Mouse (Mus musculus) right cerebral cortex, postnatal 10 days (tissue): ENCODE results near the gene Zfp800.

Source experiments
- DNase-seq, 2 experiments: peaks; one replicate each; pipeline ENCODE4 v3.0.0; 2021; ENCODE audit warnings: low spot score in 2 of 2

Zfp800 gene

DNA sequence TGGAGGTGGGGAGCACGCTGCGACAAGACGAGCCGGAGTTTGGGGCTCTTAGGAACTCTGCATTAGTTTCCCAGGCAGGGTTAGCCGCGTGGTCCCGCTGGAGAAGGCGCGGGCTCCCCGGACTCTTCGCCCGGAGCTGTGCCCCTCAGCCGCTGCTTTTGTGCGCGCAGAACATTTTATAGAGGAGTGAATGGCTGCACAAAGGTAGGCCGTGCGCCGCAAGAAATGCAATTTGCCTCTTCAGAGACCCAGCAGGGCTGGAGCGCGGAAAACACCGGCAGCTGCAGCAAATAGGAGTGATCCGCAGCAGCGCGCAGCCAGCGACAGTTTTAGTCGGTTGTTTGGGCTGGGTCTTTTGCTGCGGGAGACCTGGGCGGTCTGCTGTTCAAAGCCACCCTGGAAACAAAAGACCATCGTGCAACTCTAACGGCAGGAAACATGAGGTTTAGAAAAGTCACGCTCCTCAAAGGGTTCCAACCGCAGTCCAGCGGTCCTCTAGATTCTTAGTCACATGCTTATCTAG lies at the start of gene Zfp800:
Gene Zfp800 (minus strand): TSS at position 325 of the 523 bp plus-strand sequence.
- peak; percentile 30 to 47 for DNase-seq

DNA sequence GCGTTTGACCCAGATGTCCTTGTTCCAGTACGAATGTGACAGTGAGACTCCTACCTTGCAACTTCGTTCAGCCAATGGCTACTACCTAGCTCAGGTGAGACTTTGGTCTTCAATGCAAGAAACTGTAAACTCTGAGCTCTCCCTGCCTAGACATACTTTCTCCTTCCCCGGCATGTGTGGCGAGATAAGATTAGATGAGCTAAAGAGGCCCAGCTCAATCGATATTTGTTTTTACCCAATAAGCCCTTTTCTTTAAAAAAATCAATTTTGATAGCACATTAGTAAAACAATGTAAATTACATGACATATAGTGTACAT lies 33.7 kb upstream of the Zfp800 start:
- DNase-seq: no peak

DNA sequence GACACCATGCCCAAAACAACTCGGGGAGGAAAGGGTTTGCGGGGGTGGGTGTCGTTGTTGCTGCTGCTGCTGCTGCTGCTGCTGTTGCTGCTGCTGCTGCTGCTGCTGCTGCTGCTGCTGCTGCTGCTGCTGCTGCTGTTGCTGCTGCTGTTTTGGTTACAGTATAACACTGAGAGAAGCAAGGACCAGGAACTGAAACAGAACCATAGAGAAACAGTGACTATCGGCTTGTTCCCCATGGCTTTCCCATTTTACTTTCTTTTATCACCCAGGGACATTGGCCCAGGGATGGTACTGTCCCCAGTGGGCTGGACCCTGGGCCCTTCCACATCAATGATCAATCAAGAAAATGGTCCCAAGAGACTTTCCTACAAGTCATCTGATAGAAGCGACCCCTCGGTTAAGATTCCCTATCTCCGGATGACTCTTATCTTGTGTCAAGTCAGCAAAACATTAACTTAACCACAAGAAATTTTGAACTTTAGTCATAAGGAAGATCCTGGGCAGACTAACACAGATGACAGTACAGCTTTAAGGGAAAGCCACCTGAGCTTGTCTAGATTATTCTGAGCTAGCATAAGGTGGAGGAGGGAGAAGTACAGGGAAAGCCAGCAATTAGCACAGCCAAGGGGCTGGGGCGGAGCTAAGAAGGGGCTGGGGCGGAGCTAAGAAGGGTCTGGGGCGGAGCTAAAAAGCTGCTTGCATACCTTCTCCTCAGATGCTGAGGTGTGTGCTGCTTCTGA lies 33.2 kb upstream of the Zfp800 start:
- no peak for DNase-seq

DNA sequence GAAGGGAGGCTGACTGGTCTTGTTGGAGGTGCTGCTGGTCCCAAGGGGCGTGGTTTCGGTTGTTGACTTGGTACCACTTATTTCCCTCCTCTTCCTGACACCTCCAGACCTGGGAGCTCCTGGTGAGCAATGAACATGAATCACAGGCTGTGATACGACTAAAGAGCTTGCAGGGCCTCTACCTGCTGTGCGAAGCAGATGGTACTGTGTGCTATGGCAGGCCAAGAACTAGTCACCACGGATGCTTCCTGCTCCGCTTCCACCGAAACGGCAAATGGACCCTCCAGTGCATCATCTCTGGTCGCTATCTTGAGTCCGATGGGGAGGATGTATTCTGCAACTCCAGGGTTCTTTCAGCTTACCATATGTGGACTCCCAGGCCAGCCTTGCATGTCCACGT lies 32.1 kb upstream of the Zfp800 start:
- DNase-seq: no peak

DNA sequence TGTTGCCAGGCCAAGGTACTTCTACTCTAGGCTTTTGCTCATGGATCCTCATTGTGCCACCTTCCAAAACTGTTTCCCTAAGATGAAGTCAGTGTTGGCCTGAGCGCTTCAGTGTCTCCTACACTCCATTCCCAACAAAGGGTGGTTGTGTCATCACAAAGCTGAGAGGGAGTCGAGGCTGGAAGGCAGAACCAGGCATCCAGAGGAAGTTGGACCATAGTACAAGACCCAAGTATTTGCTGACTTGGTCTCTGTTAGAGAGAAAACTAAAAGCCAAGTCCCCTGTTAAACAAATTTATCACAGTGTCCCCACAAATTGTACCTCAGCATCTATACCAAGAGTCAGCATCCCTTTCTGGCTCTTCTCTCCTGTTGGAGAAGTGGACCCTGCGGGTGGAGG lies 30.5 kb upstream of the Zfp800 start, which contains the start of gene Gcc1:
Gene Gcc1 (minus strand): TSS at position 101 of the 400 bp plus-strand sequence.
- no peak for DNase-seq

DNA sequence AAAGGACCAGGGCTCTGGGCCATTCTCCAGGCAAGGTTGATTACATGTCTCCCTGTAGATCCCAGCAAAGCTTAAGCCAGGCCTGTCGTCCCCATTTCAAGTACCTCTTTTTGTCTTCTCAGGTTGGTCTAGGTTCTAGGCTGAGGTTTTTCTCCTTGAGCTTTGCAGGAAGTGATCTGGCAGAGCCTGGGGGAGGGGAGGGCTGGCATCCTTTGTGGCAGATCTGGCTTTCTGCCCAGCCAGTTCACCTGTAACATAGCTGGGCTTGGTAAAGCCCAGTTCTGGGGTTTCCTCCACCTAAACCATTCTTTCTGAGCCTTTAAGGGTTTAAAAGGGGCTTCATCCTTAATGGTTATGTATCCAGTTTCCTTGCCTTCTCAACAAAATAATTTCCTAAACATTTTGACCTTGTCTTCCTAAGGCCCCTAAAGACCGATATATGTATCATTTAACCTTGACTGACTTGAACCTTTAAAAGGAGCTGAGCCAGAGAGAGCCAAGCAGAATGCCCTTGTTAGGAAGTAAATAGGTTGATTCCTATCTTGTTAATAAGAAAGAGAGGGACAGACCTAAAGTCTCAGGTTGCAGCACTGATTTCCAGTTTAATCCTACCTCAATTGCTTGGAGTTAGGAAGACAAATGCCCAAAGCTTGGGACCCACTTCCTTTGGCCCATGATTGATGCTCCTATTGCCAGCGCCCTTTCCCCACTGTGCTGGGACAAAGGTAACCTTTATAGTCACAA lies 29.5 kb upstream of the Zfp800 start, which contains the start of gene Fscn3:
Gene Fscn3 (plus strand): TSS at position 694 of the 744 bp plus-strand sequence.
- DNase-seq: no peak

DNA sequence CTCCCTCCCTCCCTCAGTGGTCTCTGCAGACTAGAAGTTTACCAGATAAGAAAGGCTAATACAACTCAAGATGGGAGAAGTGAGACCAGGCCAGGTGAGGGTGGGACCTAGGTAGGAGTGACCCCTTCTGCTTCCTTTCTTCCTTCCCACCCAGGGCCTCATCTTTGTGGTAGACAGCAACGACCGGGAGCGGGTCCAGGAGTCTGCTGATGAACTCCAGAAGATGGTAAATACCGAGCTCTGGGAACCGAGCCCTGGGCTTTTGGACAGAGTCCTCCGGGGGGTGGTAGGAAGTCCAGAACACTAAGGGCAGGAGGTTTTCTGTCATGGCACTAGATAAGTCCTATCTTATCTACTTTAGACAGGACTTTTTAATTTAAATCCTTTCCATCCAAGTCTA lies 27.2 kb upstream of the Zfp800 start:
- DNase-seq: no peak

DNA sequence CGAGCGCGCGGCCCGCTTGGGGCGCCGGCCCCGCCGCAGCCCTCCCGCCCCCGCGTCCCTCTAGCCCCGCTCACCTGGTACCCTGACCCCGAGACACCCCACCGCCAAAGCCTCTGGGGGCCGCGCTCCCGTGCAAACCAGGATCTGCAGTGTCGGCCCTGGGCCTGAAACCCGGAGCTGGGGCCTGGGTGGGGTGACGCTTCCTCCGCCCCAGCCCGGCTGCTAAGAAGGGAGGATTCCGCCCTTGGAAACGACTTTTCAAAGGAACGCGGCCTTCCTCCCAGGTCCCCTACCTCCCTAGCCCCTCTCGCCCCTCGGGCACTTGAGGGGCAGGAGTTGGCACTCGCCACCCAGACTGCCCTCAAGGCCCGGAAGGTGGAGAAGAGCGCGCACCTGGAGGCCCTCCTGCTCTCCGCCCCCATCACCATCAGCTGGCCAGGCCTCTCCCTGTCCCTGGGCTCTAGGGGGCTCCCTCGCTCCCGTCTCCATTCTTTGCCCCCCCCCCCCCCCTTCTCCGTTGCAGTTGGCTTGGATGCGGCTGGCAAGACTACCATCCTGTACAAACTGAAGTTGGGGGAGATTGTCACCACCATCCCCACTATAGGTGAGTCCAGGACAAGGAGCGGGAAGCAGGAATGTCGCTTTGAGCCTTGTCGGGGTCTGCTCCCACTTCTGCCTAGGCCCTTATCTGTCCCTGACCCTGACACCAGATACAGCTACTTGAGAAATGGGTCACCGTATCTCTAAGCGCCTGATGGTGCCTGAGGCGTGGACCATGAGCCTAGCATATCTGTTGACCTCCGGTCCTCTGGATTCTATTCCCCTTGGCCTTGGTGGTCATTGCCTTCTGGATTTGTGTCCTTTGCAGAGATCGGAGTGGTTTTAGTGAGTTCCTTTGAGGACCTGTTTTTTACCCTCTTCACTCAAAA lies 26.2 kb upstream of the Zfp800 start:
- peak; percentile 55 to 60 for DNase-seq

DNA sequence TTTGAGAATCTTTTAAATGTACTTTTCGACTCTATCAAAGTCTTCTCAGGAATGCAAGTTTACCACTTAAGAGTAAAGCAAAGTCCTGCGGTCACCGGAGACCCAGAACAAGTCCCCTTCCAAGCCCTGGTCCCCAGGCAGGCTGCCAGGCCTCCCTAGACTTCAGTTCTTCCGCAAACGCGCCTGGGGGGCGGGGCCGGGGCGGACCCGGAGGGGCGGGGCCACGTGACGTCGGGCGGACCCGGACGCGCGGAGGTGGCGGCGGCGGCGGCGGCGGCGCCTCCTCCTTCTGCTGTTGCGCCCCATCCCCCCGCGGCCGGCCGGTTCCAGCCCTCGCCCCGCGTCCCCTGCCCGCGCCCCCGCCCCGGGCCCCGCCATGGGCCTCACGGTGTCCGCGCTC lies 25.5 kb upstream of the Zfp800 start, which contains the start of gene Arf5:
Gene Arf5 (plus strand): TSS at position 248 of the 400 bp plus-strand sequence.
- DNase-seq: peak; percentile 95 to 96

DNA sequence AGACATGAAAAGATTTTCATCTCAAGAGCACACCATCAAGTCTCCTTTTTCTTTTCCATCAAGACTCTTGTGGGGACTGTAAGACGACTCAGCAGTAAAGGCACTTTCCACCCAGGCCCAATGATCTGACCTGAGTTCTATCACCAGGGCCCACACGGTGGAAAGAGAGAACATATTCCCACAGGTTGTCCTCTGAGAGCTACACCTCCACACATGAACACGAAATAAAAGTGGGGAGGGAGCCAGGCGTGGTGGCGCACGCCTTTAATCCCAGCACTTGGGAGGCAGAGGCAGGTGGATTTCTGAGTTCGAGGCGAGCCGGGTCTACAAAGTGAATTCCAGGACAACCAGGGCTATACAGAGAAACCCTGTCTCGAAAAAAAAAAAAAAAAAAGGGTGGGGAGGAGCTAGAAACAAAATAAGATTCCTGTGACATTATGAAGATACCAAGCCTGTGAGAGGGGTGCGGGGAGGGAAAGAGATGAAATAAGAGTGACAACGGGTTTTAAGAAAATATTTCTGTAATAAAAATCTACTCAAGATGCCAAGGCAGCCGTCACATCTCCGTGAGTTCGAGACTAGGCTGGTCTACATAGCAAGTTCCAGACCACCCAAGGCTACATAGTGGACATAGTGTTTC lies 25.0 kb upstream of the Zfp800 start:
- no peak for DNase-seq

DNA sequence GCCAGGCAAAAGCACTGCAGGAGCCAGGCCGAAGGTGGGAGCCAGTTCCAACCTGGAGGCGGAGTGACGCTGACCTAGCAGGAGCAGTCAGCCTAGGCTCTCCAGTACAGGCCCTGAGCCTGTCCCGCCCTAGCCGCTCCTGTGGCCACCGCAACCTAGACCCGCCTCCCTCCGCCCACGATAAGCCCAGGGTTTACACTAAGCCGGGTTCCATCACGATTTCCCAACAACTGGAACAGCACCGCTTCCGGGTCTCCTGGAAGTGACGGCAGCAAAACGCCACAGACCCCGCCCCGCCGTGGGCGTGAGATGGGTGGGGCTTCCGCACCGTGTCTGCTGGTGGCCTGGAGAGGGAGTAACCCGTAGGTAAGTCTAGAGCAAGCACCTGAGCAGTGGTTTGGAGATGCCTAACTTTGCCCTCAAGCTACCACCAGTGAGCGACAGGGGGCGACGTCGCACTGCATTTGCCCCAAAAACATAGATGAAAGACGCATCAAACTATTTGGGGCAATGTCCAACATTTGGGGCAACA lies 23.7 kb upstream of the Zfp800 start:
- peak; percentile 95 for DNase-seq

DNA sequence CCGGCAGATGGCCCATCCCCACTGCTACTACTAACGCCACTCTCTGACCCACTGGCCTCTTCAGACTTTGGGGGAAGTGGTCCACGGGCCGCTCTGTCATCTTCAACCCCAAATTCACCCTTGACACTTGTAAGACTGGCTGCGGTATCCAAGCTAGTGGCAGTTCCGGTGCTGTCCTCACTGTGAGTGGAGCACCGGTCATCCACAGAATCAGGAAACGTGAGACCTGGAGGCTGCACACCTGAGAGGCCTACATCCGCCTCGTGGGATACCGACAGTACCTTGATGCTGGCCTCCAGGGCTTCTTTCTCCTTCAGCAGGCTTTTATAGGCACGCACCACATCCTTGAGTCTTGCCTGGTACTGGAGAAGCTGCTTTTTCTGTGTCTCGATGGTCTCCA lies 23.1 kb upstream of the Zfp800 start:
- DNase-seq: peak in 1 of 2 experiments; percentile 42

DNA sequence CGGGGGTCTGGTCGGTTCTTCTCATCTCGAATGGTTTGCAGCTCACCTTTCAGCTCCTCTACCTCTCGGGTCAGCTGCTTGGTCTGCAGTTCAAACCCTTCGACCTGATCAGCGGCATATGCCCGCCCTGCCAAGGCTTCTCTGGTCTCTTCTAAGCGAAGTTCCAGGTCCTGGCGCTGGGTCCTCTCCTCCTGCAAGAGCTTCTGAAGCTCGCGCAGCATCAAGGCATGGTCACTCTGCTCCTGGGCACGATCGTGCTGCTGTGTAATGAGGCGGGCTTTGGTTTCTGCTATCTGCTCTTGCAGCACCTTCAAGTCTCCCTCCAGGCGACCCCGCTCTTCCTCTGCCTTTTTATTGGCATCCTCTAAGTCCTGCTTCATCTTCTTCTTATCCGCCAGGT lies 22.6 kb upstream of the Zfp800 start:
- peak in 1 of 2 experiments; percentile 26 for DNase-seq

DNA sequence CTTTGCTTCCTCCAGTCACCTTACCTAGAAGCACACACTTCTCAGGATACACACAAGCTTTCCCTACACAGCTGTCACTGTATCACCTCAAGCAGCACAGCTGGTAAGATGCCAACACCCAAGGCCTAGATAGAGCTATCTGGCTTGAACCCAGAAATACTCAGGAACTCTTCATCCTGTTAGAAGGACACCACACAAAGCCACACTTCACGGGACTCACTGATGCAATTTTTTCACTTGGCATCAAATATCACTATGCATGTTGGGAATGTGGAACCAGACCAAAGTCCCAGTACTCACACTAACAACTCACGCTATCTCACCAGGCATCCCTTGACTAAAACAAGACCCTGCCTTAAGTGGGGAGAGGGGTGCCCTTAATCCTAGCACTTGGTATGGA lies 21.9 kb upstream of the Zfp800 start:
- no peak for DNase-seq

DNA sequence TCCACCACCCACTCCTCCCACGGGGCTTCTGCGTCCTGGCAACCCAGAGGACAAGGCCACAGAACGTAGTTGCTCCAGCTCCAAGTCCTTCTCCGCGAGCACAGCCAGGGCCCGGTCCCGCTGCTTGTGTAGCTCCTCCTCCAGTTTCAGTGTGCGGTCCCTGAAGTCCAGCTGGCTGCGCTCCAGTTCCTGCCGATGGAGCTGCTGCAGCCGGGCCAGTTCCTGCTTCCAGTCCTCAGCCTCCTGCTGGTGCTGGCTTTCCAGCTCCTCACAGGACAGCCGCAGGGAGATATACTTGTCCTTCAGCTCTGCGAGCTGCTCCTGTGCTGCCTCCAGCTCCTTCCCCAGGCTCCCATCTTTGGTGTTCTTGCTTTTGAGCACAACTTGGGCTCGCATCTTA lies 20.6 kb upstream of the Zfp800 start:
- DNase-seq: peak; percentile 85 to 88

DNA sequence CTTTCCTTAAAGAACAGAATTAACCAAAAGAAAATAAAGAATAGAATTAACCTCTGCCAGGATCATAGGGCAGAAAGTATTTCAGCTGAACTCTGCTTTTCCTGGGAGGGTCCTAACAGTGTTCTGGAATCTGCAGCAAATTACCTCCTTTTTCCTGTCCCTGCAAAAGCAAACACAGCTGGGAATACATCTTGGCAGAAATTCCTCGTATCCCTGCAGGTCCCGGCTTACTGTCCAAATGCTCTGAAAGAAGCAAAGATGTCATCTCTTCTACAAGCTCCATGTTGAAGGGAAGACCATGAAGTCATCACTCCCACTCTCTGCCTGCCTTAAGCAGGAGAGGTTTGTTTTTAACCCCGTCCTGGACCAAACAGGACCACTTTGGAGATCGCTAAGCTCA lies 19.2 kb upstream of the Zfp800 start:
- DNase-seq: no peak

DNA sequence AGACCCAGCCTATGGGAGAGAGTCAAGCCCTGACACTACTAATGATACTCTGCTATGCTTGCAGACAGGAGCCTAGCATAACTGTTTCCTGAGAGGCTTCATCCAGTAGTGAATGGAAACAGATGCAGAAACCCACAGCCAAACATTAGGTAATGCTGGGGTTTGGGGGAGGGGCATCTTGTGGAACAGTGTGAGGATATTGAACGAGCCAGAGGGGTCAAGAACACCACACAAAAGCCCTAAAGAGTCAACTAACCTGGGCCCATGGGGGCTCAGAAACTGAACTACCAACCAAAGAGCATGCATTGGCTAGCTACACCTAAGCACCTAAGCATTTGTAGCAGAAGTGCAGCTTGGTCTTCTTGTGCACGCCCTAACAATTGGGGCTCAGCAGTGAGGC lies 13.4 kb upstream of the Zfp800 start:
- no peak for DNase-seq

DNA sequence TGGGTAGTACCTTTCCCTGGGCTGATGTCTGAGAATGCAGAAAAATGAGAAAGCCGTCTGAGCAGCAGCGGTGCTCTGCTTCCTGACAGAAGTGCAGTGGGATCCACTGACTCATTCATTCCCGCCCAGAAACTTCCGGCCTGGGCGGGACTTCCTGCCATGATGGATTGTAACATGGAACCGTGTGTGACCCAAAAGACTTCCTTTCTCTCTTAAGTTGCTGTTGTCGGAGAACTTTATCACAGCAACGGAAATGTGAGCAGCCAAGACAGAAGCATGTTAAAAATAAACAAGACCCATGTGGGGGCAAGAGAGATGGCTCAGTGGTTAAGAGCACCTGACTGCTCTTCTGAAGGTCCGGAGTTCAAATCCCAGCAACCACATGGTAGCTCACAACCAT lies 12.2 kb upstream of the Zfp800 start:
- no peak for DNase-seq

DNA sequence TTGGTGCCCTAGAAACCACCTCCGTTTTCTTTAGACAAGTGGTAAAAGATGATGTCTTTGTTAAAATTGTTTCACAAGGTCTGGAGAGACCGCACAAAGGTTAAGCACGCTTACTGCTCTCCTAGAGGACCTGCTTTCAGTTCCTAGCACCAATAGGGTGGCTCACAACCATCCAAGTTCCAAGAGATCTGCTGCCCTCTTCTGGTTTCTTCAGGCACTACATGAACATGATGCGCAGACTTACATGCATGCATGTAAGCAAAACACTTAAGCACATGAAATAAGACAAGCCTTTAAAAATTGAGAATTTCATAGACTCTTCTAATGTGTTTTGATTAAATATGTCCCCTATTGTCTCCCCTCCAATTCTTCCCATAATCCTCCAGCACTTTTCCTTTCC lies 2.0 kb upstream of the Zfp800 start:
- DNase-seq: no peak

DNA sequence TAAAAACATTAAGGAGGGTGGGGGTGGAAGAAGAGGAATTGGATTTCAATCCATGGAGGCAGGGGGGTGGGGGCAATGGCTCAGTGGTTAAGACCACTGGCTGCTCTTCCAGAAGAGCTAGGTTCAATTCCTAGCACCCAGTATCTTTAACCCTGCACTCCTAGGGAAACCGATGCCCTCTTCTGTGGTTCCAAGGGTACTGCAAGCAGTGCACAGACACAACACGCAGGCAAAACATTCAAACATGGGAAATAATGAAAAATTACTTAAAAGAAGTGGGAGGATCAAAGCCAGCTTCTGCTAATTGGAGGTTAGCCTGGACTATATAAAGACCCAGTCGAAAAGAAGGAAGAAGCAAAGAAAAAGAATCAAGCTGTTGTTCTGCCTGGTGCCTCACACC lies 921 bp upstream of the Zfp800 start:
- DNase-seq: no peak

DNA sequence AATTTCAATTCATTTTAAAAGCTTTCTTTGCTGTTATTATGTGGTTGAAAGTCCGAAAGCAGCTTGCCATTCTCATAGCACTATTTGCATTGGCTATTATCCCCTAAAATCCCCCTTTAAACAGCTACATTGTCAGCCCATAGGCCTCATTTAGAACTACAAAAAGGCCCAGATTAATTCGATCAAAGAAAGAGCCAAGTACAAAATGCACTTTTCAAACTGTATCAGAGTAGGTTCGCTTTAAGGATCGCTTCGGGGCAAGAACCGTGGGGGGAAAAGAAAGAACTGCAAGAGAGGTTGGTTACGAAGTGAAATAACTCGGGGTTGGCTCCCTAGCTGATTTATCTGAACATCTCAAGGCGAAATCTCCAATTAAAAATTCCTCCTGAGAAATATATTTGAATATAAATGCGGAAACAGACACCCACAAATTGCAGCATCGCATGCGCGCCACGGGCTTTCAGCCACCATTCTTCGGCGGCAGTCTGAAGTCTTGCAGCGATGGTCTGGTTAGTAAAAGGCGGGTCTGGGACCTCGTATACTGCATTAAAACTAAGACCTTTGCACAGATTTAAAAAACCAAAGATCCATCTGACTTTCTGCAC lies 850 bp downstream of the Zfp800 start:
- peak in 1 of 2 experiments; percentile 41 for DNase-seq
